ENCODE assay signal across 11 mouse cellular contexts in genomic region chr16:86586044-86586443, GRCm38 (mm10).
DNase-seq lines count a peak whose midpoint lies in the region.
"Had no signal": no experiment of that assay in that cellular context is flagged by ENCODE, and none has a peak within 500 bp of the region (broad histone marks: within the 10 kb centered on the region; RNA-seq: fewer than 3 reads in every experiment).

No protein-coding gene starts in this region.

- peak; percentile 23 for DNase-seq in gastrocnemius, postnatal 25 days
- no peak for DNase-seq in gastrocnemius, postnatal 10 days
- DNase-seq in urinary bladder, postnatal 14 days (ENCODE audit: low spot score), result peak; percentile 46
- no peak for DNase-seq in urinary bladder, postnatal 4 days (ENCODE audit: low spot score in 2 of 2)
- peak; percentile 5 to 10 for DNase-seq in heart, postnatal 14 days
- DNase-seq in lung, postnatal 4 days, result peak; percentile 8 to 42
- DNase-seq in frontal cortex, postnatal 36 days (ENCODE audit: low spot score in 2 of 2), result no peak
- DNase-seq in cerebellum, adult 8-10 months, result no peak
- DNase-seq: cerebellum, postnatal 36 days; right cerebral cortex, postnatal 14 days; thymus, postnatal 36 days had no signal

- intact Hi-C loops in heart, postnatal 14 days (cut with DNase I), result no loop called here

Comparison
In these comparisons a context has a peak if more than half of its experiments do, and no peak if none do; other contexts are left out.
1. DNase-seq: peak in gastrocnemius, postnatal 25 days (single experiment), urinary bladder, postnatal 14 days (single experiment), heart, postnatal 14 days (2 of 2) and lung, postnatal 4 days (2 of 2); none in gastrocnemius, postnatal 10 days (single experiment), urinary bladder, postnatal 4 days (0 of 2), frontal cortex, postnatal 36 days (0 of 2) and cerebellum, adult 8-10 months (single experiment).